Mouse (Mus musculus) bone marrow, adult 2 months (tissue): Measurements from ENCODE around the gene Golt1a.

Source experiments
- CTCF ChIP-seq: fragments of 200-500 bp; IDR thresholded peaks from 2 replicates; pipeline ENCODE4 v1.5.1; 2011; ENCODE audit warnings: low read length, control low read depth; ENCODE audit not compliant: control insufficient read depth, insufficient read depth
- POLR2A ChIP-seq: fragments of 200-500 bp; IDR thresholded peaks from 2 replicates; pipeline ENCODE4 v1.6.1; 2011; ENCODE audit warnings: low read depth, mild to moderate bottlenecking, control low read depth, low read length, borderline replicate concordance; ENCODE audit not compliant: control insufficient read depth

GRCm38 (mm10) chr1:133363276-133364021, 53.8 kb downstream of the Golt1a start, which contains the start of gene Etnk2:
- TF ChIP-seq POLR2A (no peak), CTCF (no peak)
